ENCODE assay signal across 8 mouse cellular contexts in genomic region chr7:3291764-3292163, GRCm38 (mm10). TPM values are rescaled to one million over a fixed set of nuclear protein-coding genes. Genes with fewer than 3 reads are reported as not detected.
DNase-seq lines count a peak whose midpoint lies in the region; ATAC-seq and TF ChIP-seq lines count a peak whose summit lies in the region.

No protein-coding gene starts in this region.

- H3K27me3 ChIP-seq in kidney, embryonic 15.5 days, result no peaks in the 10 kb centered on the region
- no peaks in the 10 kb centered on the region for H3K27me3 ChIP-seq in ES-Bruce4 (ENCODE audit: control insufficient read depth, insufficient read depth, low read length, poor library complexity, severe bottlenecking)
- no peaks in the 10 kb centered on the region for H3K27me3 ChIP-seq in embryonic facial prominence, embryonic 14.5 days (replicated peaks; ENCODE audit: control insufficient read depth, insufficient read depth, low read length)
- no peaks in the 10 kb centered on the region for H3K27me3 ChIP-seq in liver, embryonic 14.5 days (ENCODE audit: control insufficient read depth, insufficient read depth, low read length)

- H3K4me3 ChIP-seq in kidney, embryonic 15.5 days (replicated peaks), result peak overlapping the region; percentile 51
- peak overlapping the region; percentile 41; the same call in 1 of the 2 replicates for H3K4me3 ChIP-seq in ES-Bruce4 (ENCODE audit: low read depth, low read length)
- peak overlapping the region; percentile 45 for H3K4me3 ChIP-seq in embryonic facial prominence, embryonic 14.5 days (ENCODE audit: low read depth, low read length)
- no peak overlapping the region for H3K4me3 ChIP-seq in liver, embryonic 14.5 days (ENCODE audit: insufficient read depth in 1 of 2, low read depth in 2 of 2, low read length in 2 of 2)

- H3K36me3 ChIP-seq in kidney, embryonic 15.5 days, result peaks cover 26% of the 10 kb centered on the region
- peaks cover 24% of the 10 kb centered on the region for H3K36me3 ChIP-seq in ES-Bruce4 (ENCODE audit: control insufficient read depth, insufficient read depth, low read length, poor library complexity, severe bottlenecking)
- peaks cover 17% of the 10 kb centered on the region for H3K36me3 ChIP-seq in embryonic facial prominence, embryonic 14.5 days (ENCODE audit: control insufficient read depth, insufficient read depth, low read length)
- no peaks in the 10 kb centered on the region for H3K36me3 ChIP-seq in liver, embryonic 14.5 days (replicated peaks; ENCODE audit: control insufficient read depth, insufficient read depth, low read depth)

- peak overlapping the region; percentile 5; the same call in 1 of the 2 replicates for H3K9ac ChIP-seq in kidney, embryonic 15.5 days
- H3K9ac ChIP-seq in ES-Bruce4 (ENCODE audit: low read depth, poor library complexity, severe bottlenecking), result peak overlapping the region; percentile 30
- H3K9ac ChIP-seq in embryonic facial prominence, embryonic 14.5 days (ENCODE audit: low read depth, low read length), result 0 out of 2 replicates have a peak overlapping the region, but pooled peaks have one; percentile 62
- no peak overlapping the region for H3K9ac ChIP-seq in liver, embryonic 14.5 days (replicated peaks)

- WGBS in kidney, embryonic 15.5 days, result 56% methylated on average over 3 of the region's 3 CpGs
- WGBS in embryonic facial prominence, embryonic 14.5 days, result 59% methylated on average over 3 of the region's 3 CpGs
- WGBS in liver, embryonic 14.5 days (ENCODE audit: insufficient replicate concordance), result 63% methylated on average over 3 of the region's 3 CpGs

- no peaks in the 10 kb centered on the region for H3K9me3 ChIP-seq in kidney, embryonic 15.5 days (replicated peaks)
- H3K9me3 ChIP-seq in ES-Bruce4 (replicated peaks; ENCODE audit: control insufficient read depth, insufficient read depth, low read length, poor library complexity, severe bottlenecking), result no peaks in the 10 kb centered on the region
- no peaks in the 10 kb centered on the region for H3K9me3 ChIP-seq in embryonic facial prominence, embryonic 14.5 days (ENCODE audit: control insufficient read depth, low read length)
- no peaks in the 10 kb centered on the region for H3K9me3 ChIP-seq in liver, embryonic 14.5 days (ENCODE audit: control insufficient read depth, low read length)

- H3K4me1 ChIP-seq in kidney, embryonic 15.5 days, result peaks cover 48% of the 10 kb centered on the region
- no peaks in the 10 kb centered on the region for H3K4me1 ChIP-seq in ES-Bruce4 (ENCODE audit: control insufficient read depth, insufficient read depth, low read length)
- H3K4me1 ChIP-seq in embryonic facial prominence, embryonic 14.5 days (ENCODE audit: control insufficient read depth, insufficient read depth, low read length), result peaks cover 17% of the 10 kb centered on the region
- H3K4me1 ChIP-seq in liver, embryonic 14.5 days (replicated peaks; ENCODE audit: control insufficient read depth in 2 of 2, insufficient read depth in 2 of 2, low read length in 1 of 2), result peaks cover 3 to 26% of the 10 kb centered on the region in 2 experiments; a peak in 2 of 4 replicates

- TF ChIP-seq EP300 in ES-Bruce4 (IDR thresholded peaks at IDR 0.05; ENCODE audit: insufficient read depth, low read depth, low read length), result no peak
- TF ChIP-seq EP300 in liver, embryonic 14.5 days (IDR thresholded peaks at IDR 0.05; ENCODE audit: low read depth), result no peak

- ATAC-seq in kidney, embryonic 15.5 days (replicated peaks; ENCODE audit: low FRiP score), result no peak
- ATAC-seq in embryonic facial prominence, embryonic 14.5 days (ENCODE audit: low read depth), result no peak
- ATAC-seq in liver, embryonic 14.5 days (ENCODE audit: insufficient read depth), result no peak
- ATAC-seq in erythroid progenitor cell, adult 5-6 weeks (replicated peaks; ENCODE audit: low FRiP score, poor library complexity, severe bottlenecking), result no peak

- no peak for TF ChIP-seq CTCF in ES-Bruce4 (IDR thresholded peaks at IDR 0.05; ENCODE audit: low read depth, low read length)
- no peak for TF ChIP-seq CTCF in liver, embryonic 14.5 days (IDR thresholded peaks at IDR 0.05; ENCODE audit: low read depth)

- peak overlapping the region; percentile 73 for H3K4me2 ChIP-seq in kidney, embryonic 15.5 days
- H3K4me2 ChIP-seq in embryonic facial prominence, embryonic 14.5 days (ENCODE audit: low read depth, low read length), result peak overlapping the region; percentile 75
- peak overlapping the region; percentile 32; the same call in 1 of the 2 replicates for H3K4me2 ChIP-seq in liver, embryonic 14.5 days (ENCODE audit: low read depth)

- TF ChIP-seq POLR2A in ES-Bruce4 (IDR thresholded peaks at IDR 0.05; ENCODE audit: insufficient read depth, low read length), result no peak

- DNase-seq in kidney, postnatal 14 days, result no peak
- no peak for DNase-seq in embryonic facial prominence, embryonic 14.5 days (ENCODE audit: low spot score)
- no peak for DNase-seq in liver, embryonic 14.5 days (ENCODE audit: low read depth in 3 of 3, low spot score in 3 of 3)
- no peak for DNase-seq in testis, postnatal 14 days (ENCODE audit: low spot score)
- DNase-seq in left cerebral cortex, adult 9 months (ENCODE audit: low spot score in 2 of 2), result no peak

- peak overlapping the region; percentile 83 for H3K27ac ChIP-seq in kidney, embryonic 15.5 days
- H3K27ac ChIP-seq in ES-Bruce4 (ENCODE audit: insufficient read depth, low read length), result peak overlapping the region; percentile 68
- peak overlapping the region; percentile 95 for H3K27ac ChIP-seq in embryonic facial prominence, embryonic 14.5 days (replicated peaks; ENCODE audit: low read depth, low read length)
- no peak overlapping the region for H3K27ac ChIP-seq in liver, embryonic 14.5 days

RNA-seq across cellular contexts. Expression of gene Prkcg, which starts 2.8 kb away (rescaled TPM):
- 0.06 and 0.27 TPM in 2 replicates for polyA plus RNA-seq in kidney, embryonic 15.5 days (2015; fragmentation: Nextera tagmentation; extraction: Ambion mirVana)
- 3.0 and 3.4 TPM in 2 replicates for polyA plus RNA-seq in ES-Bruce4 (2011; ENCODE audit: insufficient read depth, insufficient read length, low read depth, missing spikeins)
- 0.10 and 0.15 TPM in 2 replicates for polyA plus RNA-seq in embryonic facial prominence, embryonic 14.5 days (2014; fragmentation: Nextera tagmentation; extraction: Ambion mirVana)
- 0.05 and 0.06 TPM in 2 replicates for polyA plus RNA-seq in liver, embryonic 14.5 days (2012; rRNA removed)
- not detected in 2 replicates for polyA plus RNA-seq in liver, embryonic 14.5 days (2014; fragmentation: Nextera tagmentation; extraction: Ambion mirVana)
- total RNA-seq in erythroid progenitor cell, adult 5-6 weeks (2015; ENCODE audit: low replicate concordance), result 0.84 and 6.8 TPM in 2 replicates
- total RNA-seq in erythroid progenitor cell, adult 5-6 weeks (2017; ENCODE audit: low replicate concordance), result not detected in 2 replicates

RNA-seq across cellular contexts. Expression of gene Myadm, which starts 2.9 kb away (rescaled TPM):
- polyA plus RNA-seq in kidney, embryonic 15.5 days (2015; fragmentation: Nextera tagmentation; extraction: Ambion mirVana), result 78.3 and 93.8 TPM in 2 replicates
- polyA plus RNA-seq in ES-Bruce4 (2011; ENCODE audit: insufficient read depth, insufficient read length, low read depth, missing spikeins), result 214 and 225 TPM in 2 replicates
- 149 and 178 TPM in 2 replicates for polyA plus RNA-seq in embryonic facial prominence, embryonic 14.5 days (2014; fragmentation: Nextera tagmentation; extraction: Ambion mirVana)
- 21.5 and 27.0 TPM in 2 replicates for polyA plus RNA-seq in liver, embryonic 14.5 days (2012; rRNA removed)
- polyA plus RNA-seq in liver, embryonic 14.5 days (2014; fragmentation: Nextera tagmentation; extraction: Ambion mirVana), result 23.1 and 24.9 TPM in 2 replicates
- total RNA-seq in erythroid progenitor cell, adult 5-6 weeks (2015; ENCODE audit: low replicate concordance), result 12.6 and 13.0 TPM in 2 replicates
- 5.3 and 6.4 TPM in 2 replicates for total RNA-seq in erythroid progenitor cell, adult 5-6 weeks (2017; ENCODE audit: low replicate concordance)

RNA-seq across cellular contexts. Expression of gene Cacng7, which starts 41.0 kb away (rescaled TPM):
- polyA plus RNA-seq in kidney, embryonic 15.5 days (2015; fragmentation: Nextera tagmentation; extraction: Ambion mirVana), result 0.90 and 1.00 TPM in 2 replicates
- polyA plus RNA-seq in ES-Bruce4 (2011; ENCODE audit: insufficient read depth, insufficient read length, low read depth, missing spikeins), result 57.6 and 60.5 TPM in 2 replicates
- 1.7 and 3.1 TPM in 2 replicates for polyA plus RNA-seq in embryonic facial prominence, embryonic 14.5 days (2014; fragmentation: Nextera tagmentation; extraction: Ambion mirVana)
- 0.49 and 0.92 TPM in 2 replicates for polyA plus RNA-seq in liver, embryonic 14.5 days (2012; rRNA removed)
- not detected in 2 replicates for polyA plus RNA-seq in liver, embryonic 14.5 days (2014; fragmentation: Nextera tagmentation; extraction: Ambion mirVana)
- not detected in 2 replicates for total RNA-seq in erythroid progenitor cell, adult 5-6 weeks (2015; ENCODE audit: low replicate concordance)
- 2.1 TPM in 1 of 2 replicates, not detected in the other for total RNA-seq in erythroid progenitor cell, adult 5-6 weeks (2017; ENCODE audit: low replicate concordance)

RNA-seq across cellular contexts. Expression of gene Nlrp12, which starts 42.2 kb away (rescaled TPM):
- polyA plus RNA-seq in kidney, embryonic 15.5 days (2015; fragmentation: Nextera tagmentation; extraction: Ambion mirVana), result 0.03 TPM in 2 replicates
- 0.20 TPM in 1 of 2 replicates, not detected in the other for polyA plus RNA-seq in ES-Bruce4 (2011; ENCODE audit: insufficient read depth, insufficient read length, low read depth, missing spikeins)
- 0.03 TPM in 1 of 2 replicates, not detected in the other for polyA plus RNA-seq in embryonic facial prominence, embryonic 14.5 days (2014; fragmentation: Nextera tagmentation; extraction: Ambion mirVana)
- 0.02 and 0.04 TPM in 2 replicates for polyA plus RNA-seq in liver, embryonic 14.5 days (2012; rRNA removed)
- 0.05 and 0.08 TPM in 2 replicates for polyA plus RNA-seq in liver, embryonic 14.5 days (2014; fragmentation: Nextera tagmentation; extraction: Ambion mirVana)
- 0.72 TPM in 1 of 2 replicates, not detected in the other for total RNA-seq in erythroid progenitor cell, adult 5-6 weeks (2015; ENCODE audit: low replicate concordance)
- total RNA-seq in erythroid progenitor cell, adult 5-6 weeks (2017; ENCODE audit: low replicate concordance), result 1.0 TPM in 1 of 2 replicates, not detected in the other

Comparison
In these comparisons a context has a peak if more than half of its experiments do, and no peak if none do; other contexts are left out.
1. H3K4me3 ChIP-seq: peak in kidney, embryonic 15.5 days (single experiment), ES-Bruce4 (single experiment) and embryonic facial prominence, embryonic 14.5 days (single experiment); none in liver, embryonic 14.5 days (0 of 2).
2. RNA of gene Cacng7, which starts 41.0 kb away (polyA plus RNA-seq): 57.6 to 60.5 TPM in ES-Bruce4; 1.7 to 3.1 TPM in embryonic facial prominence, embryonic 14.5 days, 0.90 to 1.00 TPM in kidney, embryonic 15.5 days and 0.49 to 0.92 TPM in liver, embryonic 14.5 days; every median in the first group is over 10 times any median in the second.
3. Peak in every context shown above with its lines, with median percentiles within 50 percentile points of each other: H3K4me2 ChIP-seq.